Mouse (Mus musculus) ES-E14 (cell line): ENCODE measurements around the gene Ppfia1.

Source experiments
- CHD2 ChIP-seq: IDR thresholded peaks from 2 replicates; pipeline ENCODE4 v1.6.1; 2014; ENCODE audit warnings: mild to moderate bottlenecking, low read depth, low read length, inconsistent platforms
- MAFK ChIP-seq: IDR thresholded peaks from 2 replicates; pipeline ENCODE4 v1.6.1; 2014; ENCODE audit warnings: mild to moderate bottlenecking, low read depth, low read length, inconsistent platforms; ENCODE audit not compliant: insufficient read depth
- ZNF384 ChIP-seq: IDR thresholded peaks from 2 replicates; pipeline ENCODE4 v1.6.1; 2012; ENCODE audit warnings: low read depth, low read length, inconsistent platforms

GRCm38 (mm10) chr7:144531585-144532378 is 21.7 kb downstream of the Ppfia1 start:
- TF ChIP-seq CHD2 (no peak), MAFK (no peak), ZNF384 (no peak)
